Mouse (Mus musculus) liver, embryonic 15.5 days (tissue): Measurements from ENCODE around the gene Rasgrf1. TPM values are rescaled to one million over a fixed set of nuclear protein-coding genes. Genes with fewer than 3 reads are reported as not detected.
A peak's percentile ranks its signal among the peaks of the same experiment; 100 is the strongest.

Source experiments
- ATAC-seq: fragments of 200-750 bp; cut with Nextera tagmentation; 2 replicates; pipeline ENCODE4 v1.8.0; 2017; ENCODE audit warnings: moderate number of reproducible peaks, mild to moderate bottlenecking, moderate library complexity; ENCODE audit not compliant: insufficient read depth
- H3K27ac ChIP-seq: fragments of 300-500 bp; sonication (generic); replicated peaks from 2 replicates; pipeline ENCODE4 v1.5.1; 2015; ENCODE audit warnings: mild to moderate bottlenecking, inconsistent platforms
- H3K27me3 ChIP-seq: fragments of 300-500 bp; sonication (generic); 2 replicates; pipeline ENCODE4 v1.6.1; 2015; ENCODE audit warnings: mild to moderate bottlenecking, inconsistent platforms
- H3K36me3 ChIP-seq: fragments of 300-500 bp; sonication (generic); replicated peaks from 2 replicates; pipeline ENCODE4 v1.6.1; 2015; ENCODE audit warnings: moderate library complexity, mild to moderate bottlenecking, inconsistent platforms
- H3K4me1 ChIP-seq: fragments of 300-500 bp; sonication (generic); replicated peaks from 2 replicates; pipeline ENCODE4 v1.6.1; 2015; ENCODE audit warnings: inconsistent platforms
- H3K4me2 ChIP-seq: fragments of 300-500 bp; sonication (generic); 2 replicates; pipeline ENCODE4 v1.6.1; 2015; ENCODE audit warnings: moderate library complexity, mild to moderate bottlenecking, inconsistent platforms
- H3K4me3 ChIP-seq: fragments of 300-500 bp; sonication (generic); replicated peaks from 2 replicates; pipeline ENCODE4 v1.5.1; 2015; ENCODE audit warnings: mild to moderate bottlenecking, inconsistent platforms
- H3K9ac ChIP-seq: fragments of 300-500 bp; sonication (generic); 2 replicates; pipeline ENCODE4 v1.6.1; 2015; ENCODE audit warnings: moderate library complexity, mild to moderate bottlenecking, inconsistent platforms
- H3K9me3 ChIP-seq: fragments of 300-500 bp; sonication (generic); replicated peaks from 2 replicates; pipeline ENCODE4 v1.6.1; 2016; ENCODE audit warnings: inconsistent platforms
- WGBS: fragments of 180-500 bp; shearing (Covaris S2); methylation state at CpG from one replicate; pipeline ENCODE4 v1.1.7; 2015; ENCODE audit warnings: mixed read lengths; ENCODE audit not compliant: insufficient replicate concordance; 5-methylcytosine and 5-hydroxymethylcytosine counted together
- polyA plus RNA-seq: library from polyadenylated mRNA; unstranded; fragments of >200 nt; fragmentation: Nextera tagmentation; extraction: Ambion mirVana; gene quantifications from 2 replicates; pipeline ENCODE4 v1.2.1, GENCODE M21; 2015

Rasgrf1 gene
- not detected in 2 replicates for polyA plus RNA-seq

GRCm38 (mm10) chr9:89909131-89910010 lies at the start of gene Rasgrf1:
TSS of gene Rasgrf1 (plus strand) at chr9:89909908.
- Histone ChIP-seq H3K9ac (no peak within 1 kb of the TSS), H3K27ac (no peak within 1 kb of the TSS), H3K4me1 (peaks cover 3% of the 10 kb centered on the region; the same call in 1 of the 2 replicates), H3K27me3 (peaks cover 80% of the 10 kb centered on the region), H3K4me2 (peak within 1 kb of the TSS; percentile 55), H3K36me3 (no peaks in the 10 kb centered on the region), H3K4me3 (peak within 1 kb of the TSS; percentile 29), H3K9me3 (no peaks in the 10 kb centered on the region)
- WGBS: 2% methylated on average over 62 of the region's 64 CpGs
- ATAC-seq: no peak

GRCm38 (mm10) chr9:89860145-89860544 lies 49.6 kb upstream of the Rasgrf1 start:
- no peak overlapping the region for H3K27ac ChIP-seq
- no peak overlapping the region for H3K4me3 ChIP-seq
- H3K4me2 ChIP-seq: no peak overlapping the region
- no peaks in the 10 kb centered on the region for H3K4me1 ChIP-seq
- H3K27me3 ChIP-seq: no peaks in the 10 kb centered on the region
- WGBS: 61% methylated on average over 11 of the region's 11 CpGs
- H3K9ac ChIP-seq: no peak overlapping the region
- no peaks in the 10 kb centered on the region for H3K36me3 ChIP-seq
- H3K9me3 ChIP-seq: no peaks in the 10 kb centered on the region
- no peak for ATAC-seq

DNA sequence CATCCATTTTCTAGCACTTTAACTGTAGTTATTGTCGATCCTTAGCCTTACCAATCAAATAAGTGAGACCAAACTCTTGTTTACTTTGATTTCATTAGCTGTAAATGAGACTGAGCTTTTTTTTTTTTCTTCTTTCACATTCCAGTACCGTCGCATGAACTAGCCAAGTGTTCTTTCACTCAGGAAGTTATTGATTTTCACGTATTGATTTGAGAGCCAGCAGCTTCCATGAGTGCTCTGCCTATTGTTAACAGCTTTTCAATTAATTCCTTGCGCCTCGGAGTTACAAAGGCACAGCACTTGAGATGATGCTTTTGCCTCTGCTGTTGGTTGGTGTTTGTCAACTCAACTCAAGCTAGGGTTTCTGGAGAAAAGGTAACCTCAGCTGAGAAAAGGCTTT lies 49.1 kb upstream of the Rasgrf1 start:
- no peak overlapping the region for H3K9ac ChIP-seq
- no peaks in the 10 kb centered on the region for H3K9me3 ChIP-seq
- H3K4me2 ChIP-seq: no peak overlapping the region
- no peak overlapping the region for H3K27ac ChIP-seq
- 56% methylated on average over 6 of the region's 6 CpGs for WGBS
- no peaks in the 10 kb centered on the region for H3K4me1 ChIP-seq
- ATAC-seq: no peak
- no peak overlapping the region for H3K4me3 ChIP-seq
- no peaks in the 10 kb centered on the region for H3K36me3 ChIP-seq
- no peaks in the 10 kb centered on the region for H3K27me3 ChIP-seq

- no peak for ATAC-seq
- 40% methylated on average over 4 of the region's 4 CpGs for WGBS
- Histone ChIP-seq H3K4me1 (no peaks in the 10 kb centered on the region), H3K9me3 (no peaks in the 10 kb centered on the region), H3K36me3 (no peaks in the 10 kb centered on the region), H3K4me3 (no peak overlapping the region), H3K4me2 (no peak overlapping the region), H3K27me3 (peaks cover 17% of the 10 kb centered on the region), H3K9ac (no peak overlapping the region), H3K27ac (no peak overlapping the region)
Measured at GRCm38 (mm10) chr9:89867141-89867540, 42.6 kb upstream of the Rasgrf1 start.

DNA sequence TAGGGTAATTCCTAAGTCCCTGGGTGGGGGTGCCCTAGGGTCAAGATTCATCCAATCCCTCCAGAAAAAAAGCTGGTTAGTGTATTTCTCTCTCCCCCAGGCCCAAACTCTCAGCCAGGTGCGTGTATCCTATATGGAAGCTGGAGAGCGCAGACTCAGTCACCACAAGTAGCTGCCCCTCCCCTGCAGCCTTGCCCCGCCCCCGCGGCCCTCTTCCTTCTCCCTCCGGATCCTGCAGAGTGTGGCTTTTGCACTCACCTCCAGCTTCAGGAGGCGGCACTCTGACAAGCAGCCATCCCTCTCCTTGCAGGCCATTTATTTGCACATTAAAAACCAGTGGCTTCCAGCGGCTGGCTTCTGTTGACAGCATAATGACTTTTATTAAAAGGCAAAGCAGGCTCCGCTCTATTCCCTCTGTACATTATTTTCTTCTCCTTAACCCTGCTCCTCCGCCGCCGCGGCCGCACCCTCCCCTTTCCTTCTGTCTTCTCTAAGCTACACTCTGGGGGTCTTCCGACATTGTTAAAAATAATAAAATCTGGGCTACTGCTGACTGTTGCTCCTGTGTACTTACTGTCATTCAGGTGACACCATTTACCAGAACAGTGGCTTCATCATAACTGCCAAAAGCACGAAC lies 41.5 kb upstream of the Rasgrf1 start:
- H3K36me3 ChIP-seq: no peaks in the 10 kb centered on the region
- H3K4me1 ChIP-seq: no peaks in the 10 kb centered on the region
- H3K4me3 ChIP-seq: no peak overlapping the region
- no peak for ATAC-seq
- no peaks in the 10 kb centered on the region for H3K9me3 ChIP-seq
- H3K4me2 ChIP-seq: no peak overlapping the region
- WGBS: 8% methylated on average over 16 of the region's 16 CpGs
- H3K27me3 ChIP-seq: peaks cover 17% of the 10 kb centered on the region
- no peak overlapping the region for H3K9ac ChIP-seq
- no peak overlapping the region for H3K27ac ChIP-seq

DNA sequence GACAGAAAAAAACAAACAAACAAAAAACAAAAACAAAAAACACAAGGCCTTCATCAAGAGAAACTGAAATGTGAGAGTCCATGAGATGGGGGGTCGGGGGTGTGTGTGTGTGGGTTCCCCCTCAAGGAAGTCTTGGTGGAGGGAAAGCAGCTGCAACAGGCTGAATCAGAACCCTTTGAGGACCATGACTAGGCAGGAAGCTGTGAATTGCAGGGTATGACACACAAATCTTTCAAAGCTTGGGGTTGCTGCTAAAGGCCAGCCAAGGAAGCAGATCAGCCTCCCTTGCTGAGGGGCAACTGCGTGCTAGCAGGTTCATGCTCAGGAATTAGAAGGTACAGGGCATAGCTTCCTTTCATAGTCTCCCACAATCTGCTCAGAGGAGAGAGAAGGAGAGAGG lies 40.1 kb upstream of the Rasgrf1 start:
- Histone ChIP-seq H3K4me3 (no peak overlapping the region), H3K27me3 (peaks cover 17% of the 10 kb centered on the region), H3K4me2 (no peak overlapping the region), H3K9me3 (no peaks in the 10 kb centered on the region), H3K36me3 (no peaks in the 10 kb centered on the region), H3K4me1 (no peaks in the 10 kb centered on the region), H3K9ac (no peak overlapping the region), H3K27ac (no peak overlapping the region)
- WGBS: 8% methylated on average over 2 of the region's 2 CpGs
- no peak for ATAC-seq

GRCm38 (mm10) chr9:89870531-89871150 lies 39.1 kb upstream of the Rasgrf1 start:
- Histone ChIP-seq H3K27me3 (peaks cover 21% of the 10 kb centered on the region), H3K4me3 (no peak overlapping the region), H3K4me1 (no peaks in the 10 kb centered on the region), H3K9ac (no peak overlapping the region), H3K27ac (no peak overlapping the region), H3K9me3 (no peaks in the 10 kb centered on the region), H3K4me2 (no peak overlapping the region), H3K36me3 (no peaks in the 10 kb centered on the region)
- 20% methylated on average over 8 of the region's 8 CpGs for WGBS
- ATAC-seq: no peak

- no peak overlapping the region for H3K4me2 ChIP-seq
- ATAC-seq: no peak
- H3K27me3 ChIP-seq: peaks cover 28% of the 10 kb centered on the region
- no peak overlapping the region for H3K27ac ChIP-seq
- H3K9ac ChIP-seq: no peak overlapping the region
- no peaks in the 10 kb centered on the region for H3K9me3 ChIP-seq
- H3K4me1 ChIP-seq: no peaks in the 10 kb centered on the region
- no peak overlapping the region for H3K4me3 ChIP-seq
- H3K36me3 ChIP-seq: no peaks in the 10 kb centered on the region
- 35% methylated on average over 6 of the region's 6 CpGs for WGBS
Measured at GRCm38 (mm10) chr9:89872137-89872536, 37.6 kb upstream of the Rasgrf1 start.

- Histone ChIP-seq H3K4me2 (no peak overlapping the region), H3K9me3 (0 out of 2 replicates have a peak, but pooled peaks cover under 1% of the 10 kb centered on the region), H3K4me3 (no peak overlapping the region), H3K27ac (no peak overlapping the region), H3K36me3 (no peaks in the 10 kb centered on the region), H3K4me1 (no peaks in the 10 kb centered on the region), H3K27me3 (peaks cover 32% of the 10 kb centered on the region), H3K9ac (no peak overlapping the region)
- ATAC-seq: no peak
- WGBS: 37% methylated on average over 7 of the region's 7 CpGs
Measured at GRCm38 (mm10) chr9:89874434-89874833, 35.3 kb upstream of the Rasgrf1 start.

DNA sequence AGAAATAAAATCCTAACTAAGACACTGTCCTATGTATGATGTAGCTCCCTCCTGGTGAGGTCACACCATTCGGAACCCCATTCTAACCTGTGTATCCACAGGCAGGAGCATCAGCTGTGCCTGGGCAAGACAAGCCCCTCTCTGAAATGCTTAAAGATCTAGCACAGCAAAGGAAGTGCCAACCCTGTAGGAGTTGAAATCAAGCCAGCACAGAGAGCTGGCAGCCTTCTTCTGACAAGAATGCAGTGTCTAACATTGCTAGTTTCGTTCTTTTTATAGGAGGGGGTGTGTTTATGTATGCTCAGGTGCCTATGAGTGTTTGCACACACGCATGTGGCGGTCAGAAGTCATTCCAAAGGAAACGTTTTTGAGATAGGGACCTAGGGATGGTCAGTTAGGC lies 34.2 kb upstream of the Rasgrf1 start:
- Histone ChIP-seq H3K9ac (no peak overlapping the region), H3K27me3 (peaks cover 36% of the 10 kb centered on the region), H3K4me2 (no peak overlapping the region), H3K4me3 (no peak overlapping the region), H3K36me3 (no peaks in the 10 kb centered on the region), H3K4me1 (no peaks in the 10 kb centered on the region), H3K9me3 (0 out of 2 replicates have a peak, but pooled peaks cover 3% of the 10 kb centered on the region), H3K27ac (no peak overlapping the region)
- no peak for ATAC-seq
- whole genome bisulfite sequencing: 44% methylated on average over 5 of the region's 5 CpGs

DNA sequence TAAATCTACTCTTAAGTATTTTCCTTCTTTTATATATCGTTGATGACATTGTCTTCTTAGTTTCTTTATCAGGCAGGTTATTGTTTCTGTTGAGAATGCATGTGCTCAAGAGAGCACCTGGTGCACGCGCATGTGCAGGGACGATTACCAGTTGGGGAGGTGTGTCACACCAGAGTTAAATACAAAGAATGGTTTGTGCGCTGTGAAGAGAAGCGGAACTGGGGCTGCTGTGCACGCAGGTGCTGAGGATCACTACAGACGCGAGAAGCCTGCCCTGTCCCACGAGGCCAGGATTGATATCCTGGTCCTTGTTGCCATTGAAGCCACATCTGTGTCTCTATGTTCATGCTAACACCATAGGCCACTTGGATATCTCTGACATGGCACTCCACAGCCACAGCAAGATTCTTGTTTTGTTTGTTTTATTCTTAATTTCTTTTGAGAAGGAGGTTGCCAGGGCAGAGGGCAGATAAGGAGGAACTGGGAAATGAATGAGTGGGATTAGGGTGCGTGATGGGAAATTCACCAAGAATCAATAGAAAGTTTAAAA lies 31.2 kb upstream of the Rasgrf1 start:
- Histone ChIP-seq H3K36me3 (no peaks in the 10 kb centered on the region), H3K27me3 (peaks cover 53% of the 10 kb centered on the region), H3K27ac (no peak overlapping the region), H3K4me3 (no peak overlapping the region), H3K9me3 (0 out of 2 replicates have a peak, but pooled peaks cover 3% of the 10 kb centered on the region), H3K4me1 (no peaks in the 10 kb centered on the region), H3K9ac (no peak overlapping the region), H3K4me2 (no peak overlapping the region)
- ATAC-seq: no peak
- 41% methylated on average over 11 of the region's 11 CpGs for WGBS
